Mouse (Mus musculus): ENCODE data around the gene Pno1. TPM values are rescaled to one million over a fixed set of nuclear protein-coding genes. Genes with fewer than 3 reads are reported as not detected.
"Not testable (repeated sequence)": the region's sequence is repeated elsewhere in the genome, so short reads cannot be mapped to it uniquely, and the experiment has no call there.

Gene Pno1
- polyA plus RNA-seq (2014; fragmentation: Nextera tagmentation; extraction: Ambion mirVana) = 43.4 and 43.7 TPM in 2 replicates

- Histone ChIP-seq H3K36me3 (ENCODE audit: control insufficient read depth, insufficient read depth, low read length) (peaks cover 20% of the 10 kb centered on the region), H3K4me1 (ENCODE audit: control insufficient read depth, insufficient read depth, low read length) (peaks cover 14% of the 10 kb centered on the region; the same call in 1 of the 2 replicates), H3K9ac (replicated peaks; ENCODE audit: low read length) (peak within 1 kb of the TSS; percentile 71), H3K27me3 (ENCODE audit: control insufficient read depth, insufficient read depth, low read length) (no peaks in the 10 kb centered on the region), H3K9me3 (ENCODE audit: control insufficient read depth, low read length) (no peaks in the 10 kb centered on the region), H3K27ac (replicated peaks; ENCODE audit: low read depth, low read length) (peak within 1 kb of the TSS; percentile 80), H3K4me3 (replicated peaks; ENCODE audit: low read depth, low read length) (peak within 1 kb of the TSS; percentile 86), H3K4me2 (ENCODE audit: low read length) (peak within 1 kb of the TSS; percentile 66)
- ATAC-seq (ENCODE audit: low FRiP score, low TSS enrichment) (peak; percentile 99), DNase-seq (peak; percentile 98)
- under 1% methylated on average over 65 of the region's 65 CpGs for WGBS
These were observed at the start of gene Pno1 for GRCm38 (mm10) chr11:17211258-17212140. Gene Pno1, minus strand, starts transcription at chr11:17211568.

- Histone ChIP-seq H3K36me3 (ENCODE audit: control insufficient read depth, insufficient read depth, low read length) (no peaks in the 10 kb centered on the region), H3K4me3 (replicated peaks; ENCODE audit: low read depth, low read length) (peak overlapping the region; percentile 85), H3K4me2 (ENCODE audit: low read length) (peak overlapping the region; percentile 79), H3K9ac (replicated peaks; ENCODE audit: low read length) (peak overlapping the region; percentile 90), H3K4me1 (ENCODE audit: control insufficient read depth, insufficient read depth, low read length) (peaks cover 21% of the 10 kb centered on the region), H3K27ac (replicated peaks; ENCODE audit: low read depth, low read length) (peak overlapping the region; percentile 90), H3K9me3 (ENCODE audit: control insufficient read depth, low read length) (no peaks in the 10 kb centered on the region), H3K27me3 (ENCODE audit: control insufficient read depth, insufficient read depth, low read length) (no peaks in the 10 kb centered on the region)
- DNase-seq = no peak
- WGBS = 1% methylated on average over 17 of the region's 17 CpGs
- ATAC-seq (ENCODE audit: low FRiP score, low TSS enrichment) = 0 out of 2 replicates have a peak, but pooled peaks have one; percentile 9
These were observed 46.5 kb upstream of the Pno1 start for GRCm38 (mm10) chr11:17257861-17258260.

- Histone ChIP-seq H3K36me3 (ENCODE audit: control insufficient read depth, insufficient read depth, low read length) (no peaks in the 10 kb centered on the region), H3K4me2 (ENCODE audit: low read length) (peak within 1 kb of the TSS; percentile 79), H3K27me3 (ENCODE audit: control insufficient read depth, insufficient read depth, low read length) (no peaks in the 10 kb centered on the region), H3K9me3 (ENCODE audit: control insufficient read depth, low read length) (no peaks in the 10 kb centered on the region), H3K9ac (replicated peaks; ENCODE audit: low read length) (peak within 1 kb of the TSS; percentile 90), H3K4me1 (ENCODE audit: control insufficient read depth, insufficient read depth, low read length) (peaks cover 21% of the 10 kb centered on the region), H3K4me3 (replicated peaks; ENCODE audit: low read depth, low read length) (peak within 1 kb of the TSS; percentile 85), H3K27ac (replicated peaks; ENCODE audit: low read depth, low read length) (peak within 1 kb of the TSS; percentile 90)
- peak; percentile 94 for ATAC-seq (ENCODE audit: low FRiP score, low TSS enrichment)
- 1% methylated on average over 33 of the region's 33 CpGs for WGBS
- peak; percentile 99 for DNase-seq
These were observed 46.1 kb upstream of the Pno1 start, which contains the start of gene C1d for GRCm38 (mm10) chr11:17257443-17257842. Gene C1d, plus strand, starts transcription at chr11:17257579.

DNA sequence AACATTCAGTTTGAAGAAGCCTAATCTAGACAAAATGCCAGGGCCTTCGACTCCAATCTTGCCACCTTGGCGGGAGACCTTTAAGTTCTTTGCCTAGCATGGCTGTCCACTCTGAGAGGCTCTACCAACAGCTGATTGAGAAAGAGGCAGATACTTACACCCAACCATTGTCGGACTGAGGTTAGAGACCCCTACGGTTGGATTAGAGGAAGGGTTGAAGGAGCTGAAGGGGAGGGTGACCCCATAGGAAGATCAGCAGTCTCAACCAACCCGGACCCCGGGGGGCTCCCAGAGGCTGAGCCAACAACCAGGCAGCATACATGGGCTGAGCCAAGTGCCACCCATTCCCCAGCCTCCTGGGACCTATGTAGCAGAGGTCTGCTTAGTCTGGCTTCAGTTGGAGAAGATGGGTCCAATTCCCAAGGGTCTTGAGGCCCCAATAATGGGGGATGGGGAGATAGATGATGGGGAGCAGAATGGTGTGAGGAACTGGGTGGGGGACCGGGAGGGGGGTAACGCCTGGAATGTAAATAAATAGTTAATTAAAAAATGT, 45.5 kb upstream of the Pno1 start:
- Histone ChIP-seq H3K4me1 (ENCODE audit: control insufficient read depth, insufficient read depth, low read length) (peaks cover 21% of the 10 kb centered on the region), H3K9ac (replicated peaks; ENCODE audit: low read length) (peak overlapping the region; percentile 90), H3K27me3 (ENCODE audit: control insufficient read depth, insufficient read depth, low read length) (no peaks in the 10 kb centered on the region), H3K27ac (replicated peaks; ENCODE audit: low read depth, low read length) (peak overlapping the region; percentile 90), H3K36me3 (ENCODE audit: control insufficient read depth, insufficient read depth, low read length) (no peaks in the 10 kb centered on the region), H3K4me2 (ENCODE audit: low read length) (peak overlapping the region; percentile 79), H3K4me3 (replicated peaks; ENCODE audit: low read depth, low read length) (peak overlapping the region; percentile 85), H3K9me3 (ENCODE audit: control insufficient read depth, low read length) (no peaks in the 10 kb centered on the region)
- peak; percentile 67 for ATAC-seq (ENCODE audit: low FRiP score, low TSS enrichment)
- WGBS = 63% methylated on average over 8 of the region's 8 CpGs
- DNase-seq = peak; percentile 53

DNA sequence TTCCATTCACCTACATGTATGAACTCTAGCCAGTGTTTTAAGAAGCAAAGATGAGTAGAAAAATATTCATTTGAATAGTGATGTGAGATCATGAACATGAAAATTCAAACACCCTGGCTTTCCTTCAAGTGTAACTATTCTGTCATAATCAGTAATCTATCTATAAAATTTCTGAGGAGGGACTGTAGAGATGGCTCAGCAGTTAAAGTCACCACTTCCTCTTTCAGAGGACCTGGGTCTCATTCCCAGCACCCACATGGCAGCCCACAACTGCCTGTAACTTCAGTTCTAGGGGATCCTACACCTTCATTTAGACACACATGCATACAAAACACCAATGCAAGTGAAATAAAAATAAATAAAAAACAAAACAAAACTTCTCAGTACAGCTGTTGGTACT, 37.3 kb upstream of the Pno1 start:
- Histone ChIP-seq H3K4me2 (ENCODE audit: low read length) (no peak overlapping the region), H3K4me1 (ENCODE audit: control insufficient read depth, insufficient read depth, low read length) (no peaks in the 10 kb centered on the region), H3K27ac (replicated peaks; ENCODE audit: low read depth, low read length) (no peak overlapping the region), H3K9me3 (ENCODE audit: control insufficient read depth, low read length) (no peaks in the 10 kb centered on the region), H3K9ac (replicated peaks; ENCODE audit: low read length) (no peak overlapping the region), H3K27me3 (ENCODE audit: control insufficient read depth, insufficient read depth, low read length) (no peaks in the 10 kb centered on the region), H3K36me3 (ENCODE audit: control insufficient read depth, insufficient read depth, low read length) (no peaks in the 10 kb centered on the region), H3K4me3 (replicated peaks; ENCODE audit: low read depth, low read length) (no peak overlapping the region)
- no peak for DNase-seq
- no peak for ATAC-seq (ENCODE audit: low FRiP score, low TSS enrichment)

- not testable (repeated sequence) for H3K4me2 ChIP-seq (ENCODE audit: low read length); H3K27ac ChIP-seq (replicated peaks; ENCODE audit: low read depth, low read length); ATAC-seq (ENCODE audit: low FRiP score, low TSS enrichment); DNase-seq; H3K36me3 ChIP-seq (ENCODE audit: control insufficient read depth, insufficient read depth, low read length); H3K9ac ChIP-seq (replicated peaks; ENCODE audit: low read length); H3K9me3 ChIP-seq (ENCODE audit: control insufficient read depth, low read length); H3K27me3 ChIP-seq (ENCODE audit: control insufficient read depth, insufficient read depth, low read length); H3K4me1 ChIP-seq (ENCODE audit: control insufficient read depth, insufficient read depth, low read length); H3K4me3 ChIP-seq (replicated peaks; ENCODE audit: low read depth, low read length)
- WGBS = 91% methylated on average over 5 of the region's 5 CpGs
These were observed 27.2 kb upstream of the Pno1 start for GRCm38 (mm10) chr11:17238598-17238997.

DNA sequence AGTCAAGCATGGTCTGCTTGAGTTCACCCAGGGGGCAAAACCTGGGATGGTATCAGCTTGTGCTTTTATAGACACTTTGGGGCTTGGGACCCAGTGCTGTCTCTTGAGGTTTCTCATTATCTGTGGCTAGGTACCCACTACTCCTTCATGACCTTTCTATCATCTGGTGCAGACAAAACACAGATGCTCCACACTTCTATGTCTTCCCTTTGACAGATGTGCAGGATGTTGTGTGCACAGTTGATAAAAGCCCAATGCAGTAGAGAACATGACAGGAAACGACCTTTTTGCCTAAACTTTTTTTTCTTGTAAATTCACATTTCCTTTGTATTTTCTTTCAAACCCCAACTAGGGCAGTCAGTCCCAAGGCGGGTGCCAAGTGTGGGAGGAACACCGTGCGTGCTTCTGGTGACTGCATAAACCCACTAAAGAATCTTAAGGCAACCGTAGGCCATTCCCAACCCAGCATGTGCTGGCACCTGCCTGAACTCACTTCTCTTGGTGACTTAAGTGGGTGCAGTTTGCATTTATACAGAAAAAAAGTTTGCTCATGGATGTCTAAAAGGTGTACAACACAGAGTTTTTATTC, 25.2 kb upstream of the Pno1 start:
- H3K4me1 ChIP-seq (ENCODE audit: control insufficient read depth, insufficient read depth, low read length) = no peaks in the 10 kb centered on the region
- no peak for DNase-seq

GRCm38 (mm10) chr11:17232792-17233191, 21.4 kb upstream of the Pno1 start:
- Histone ChIP-seq H3K4me1 (ENCODE audit: control insufficient read depth, insufficient read depth, low read length) (no peaks in the 10 kb centered on the region), H3K9me3 (ENCODE audit: control insufficient read depth, low read length) (no peaks in the 10 kb centered on the region), H3K27ac (replicated peaks; ENCODE audit: low read depth, low read length) (no peak overlapping the region), H3K27me3 (ENCODE audit: control insufficient read depth, insufficient read depth, low read length) (no peaks in the 10 kb centered on the region), H3K36me3 (ENCODE audit: control insufficient read depth, insufficient read depth, low read length) (peaks cover 45% of the 10 kb centered on the region), H3K9ac (replicated peaks; ENCODE audit: low read length) (no peak overlapping the region), H3K4me2 (ENCODE audit: low read length) (no peak overlapping the region), H3K4me3 (replicated peaks; ENCODE audit: low read depth, low read length) (no peak overlapping the region)
- DNase-seq (no peak), ATAC-seq (ENCODE audit: low FRiP score, low TSS enrichment) (no peak)
- WGBS = 87% methylated on average over 5 of the region's 5 CpGs

More for the DNA sequence above, 25.2 kb upstream of the Pno1 start:
- H3K4me2 ChIP-seq (ENCODE audit: low read length) = no peak overlapping the region
- H3K36me3 ChIP-seq (ENCODE audit: control insufficient read depth, insufficient read depth, low read length) = peaks cover 22% of the 10 kb centered on the region
- no peak overlapping the region for H3K27ac ChIP-seq (replicated peaks; ENCODE audit: low read depth, low read length)
- 92% methylated on average over 5 of the region's 5 CpGs for WGBS
- H3K9ac ChIP-seq (replicated peaks; ENCODE audit: low read length) = no peak overlapping the region
- no peaks in the 10 kb centered on the region for H3K27me3 ChIP-seq (ENCODE audit: control insufficient read depth, insufficient read depth, low read length)
- H3K4me3 ChIP-seq (replicated peaks; ENCODE audit: low read depth, low read length) = no peak overlapping the region
- no peak for ATAC-seq (ENCODE audit: low FRiP score, low TSS enrichment)
- no peaks in the 10 kb centered on the region for H3K9me3 ChIP-seq (ENCODE audit: control insufficient read depth, low read length)

Measured in midbrain, embryonic 14.5 days (tissue).